Mouse (Mus musculus): ENCODE data around the gene Serac1. TPM values are rescaled to one million over a fixed set of nuclear protein-coding genes. Genes with fewer than 3 reads are reported as not detected.
A peak's percentile ranks its signal among the peaks of the same experiment; 100 is the strongest.

The Serac1 gene
- polyA plus RNA-seq, 1 experiment: 2.8 TPM

GRCm38 (mm10) chr17:6019776-6020175 lies 59.8 kb downstream of the Serac1 start:
- WGBS: 25% methylated on average over 2 of the region's 2 CpGs
- H3K27ac ChIP-seq (ENCODE audit: control insufficient read depth, insufficient read depth, low read depth, low read length, poor library complexity): no peak overlapping the region
- H3K4me1 ChIP-seq (ENCODE audit: control insufficient read depth, insufficient read depth, low read length): no peaks in the 10 kb centered on the region; the same call in 1 of the 2 replicates
- TF ChIP-seq CTCF (IDR thresholded peaks at IDR 0.05; ENCODE audit: control insufficient read depth, insufficient read depth, low read length): peak; percentile 79
- no peak for TF ChIP-seq POLR2A (IDR thresholded peaks at IDR 0.05; ENCODE audit: borderline replicate concordance, control insufficient read depth, low read depth, low read length)
- no peak overlapping the region for H3K4me3 ChIP-seq (replicated peaks; ENCODE audit: control insufficient read depth, low read depth, low read length)

GRCm38 (mm10) chr17:6018348-6018747 lies 61.2 kb downstream of the Serac1 start:
- H3K4me3 ChIP-seq (replicated peaks; ENCODE audit: control insufficient read depth, low read depth, low read length): no peak overlapping the region
- H3K27ac ChIP-seq (ENCODE audit: control insufficient read depth, insufficient read depth, low read depth, low read length, poor library complexity): no peak overlapping the region
- 88% methylated on average over 4 of the region's 4 CpGs for WGBS
- TF ChIP-seq POLR2A (IDR thresholded peaks at IDR 0.05; ENCODE audit: borderline replicate concordance, control insufficient read depth, low read depth, low read length): no peak
- no peaks in the 10 kb centered on the region; the same call in 1 of the 2 replicates for H3K4me1 ChIP-seq (ENCODE audit: control insufficient read depth, insufficient read depth, low read length)

- Histone ChIP-seq H3K4me1 (ENCODE audit: control insufficient read depth, insufficient read depth, low read length) (no peaks in the 10 kb centered on the region; the same call in 1 of the 2 replicates), H3K27ac (ENCODE audit: control insufficient read depth, insufficient read depth, low read depth, low read length, poor library complexity) (no peak overlapping the region), H3K4me3 (replicated peaks; ENCODE audit: control insufficient read depth, low read depth, low read length) (no peak overlapping the region)
- 46% methylated on average over 12 of the region's 12 CpGs for WGBS
- TF ChIP-seq POLR2A (IDR thresholded peaks at IDR 0.05; ENCODE audit: borderline replicate concordance, control insufficient read depth, low read depth, low read length): 0 out of 2 replicates have a peak, but pooled peaks have one; percentile 11
- TF ChIP-seq CTCF (IDR thresholded peaks at IDR 0.05; ENCODE audit: control insufficient read depth, insufficient read depth, low read length): peak; percentile 39; the same call in 1 of the 2 replicates
These were observed 62.3 kb downstream of the Serac1 start for GRCm38 (mm10) chr17:6017268-6017667.

- 29% methylated on average over 7 of the region's 7 CpGs for WGBS
- no peaks in the 10 kb centered on the region; the same call in 1 of the 2 replicates for H3K4me1 ChIP-seq (ENCODE audit: control insufficient read depth, insufficient read depth, low read length)
- no peak overlapping the region for H3K27ac ChIP-seq (ENCODE audit: control insufficient read depth, insufficient read depth, low read depth, low read length, poor library complexity)
- TF ChIP-seq CTCF (IDR thresholded peaks at IDR 0.05; ENCODE audit: control insufficient read depth, insufficient read depth, low read length) (no peak), POLR2A (IDR thresholded peaks at IDR 0.05; ENCODE audit: borderline replicate concordance, control insufficient read depth, low read depth, low read length) (no peak)
- no peak overlapping the region for H3K4me3 ChIP-seq (replicated peaks; ENCODE audit: control insufficient read depth, low read depth, low read length)
These were observed 63.2 kb downstream of the Serac1 start for GRCm38 (mm10) chr17:6016213-6016780.

- Histone ChIP-seq H3K4me3 (replicated peaks; ENCODE audit: control insufficient read depth, low read depth, low read length) (no peak overlapping the region), H3K4me1 (ENCODE audit: control insufficient read depth, insufficient read depth, low read length) (no peaks in the 10 kb centered on the region; the same call in 1 of the 2 replicates), H3K27ac (ENCODE audit: control insufficient read depth, insufficient read depth, low read depth, low read length, poor library complexity) (no peak overlapping the region)
- TF ChIP-seq POLR2A (IDR thresholded peaks at IDR 0.05; ENCODE audit: borderline replicate concordance, control insufficient read depth, low read depth, low read length) (no peak), CTCF (IDR thresholded peaks at IDR 0.05; ENCODE audit: control insufficient read depth, insufficient read depth, low read length) (no peak)
- WGBS: 57% methylated on average over 4 of the region's 4 CpGs
These were observed 64.6 kb downstream of the Serac1 start for GRCm38 (mm10) chr17:6014985-6015384.

- no peak for TF ChIP-seq CTCF (IDR thresholded peaks at IDR 0.05; ENCODE audit: control insufficient read depth, insufficient read depth, low read length)
- no peak for TF ChIP-seq POLR2A (IDR thresholded peaks at IDR 0.05; ENCODE audit: borderline replicate concordance, control insufficient read depth, low read depth, low read length)
- Histone ChIP-seq H3K4me1 (ENCODE audit: control insufficient read depth, insufficient read depth, low read length) (peaks cover 3% of the 10 kb centered on the region; the same call in 1 of the 2 replicates), H3K4me3 (replicated peaks; ENCODE audit: control insufficient read depth, low read depth, low read length) (no peak overlapping the region), H3K27ac (ENCODE audit: control insufficient read depth, insufficient read depth, low read depth, low read length, poor library complexity) (no peak overlapping the region)
- WGBS: 86% methylated on average over 4 of the region's 4 CpGs
These were observed 66.5 kb downstream of the Serac1 start for GRCm38 (mm10) chr17:6013079-6013478.

- TF ChIP-seq POLR2A (IDR thresholded peaks at IDR 0.05; ENCODE audit: borderline replicate concordance, control insufficient read depth, low read depth, low read length) (no peak), CTCF (IDR thresholded peaks at IDR 0.05; ENCODE audit: control insufficient read depth, insufficient read depth, low read length) (no peak)
- Histone ChIP-seq H3K27ac (ENCODE audit: control insufficient read depth, insufficient read depth, low read depth, low read length, poor library complexity) (no peak overlapping the region), H3K4me3 (replicated peaks; ENCODE audit: control insufficient read depth, low read depth, low read length) (no peak overlapping the region), H3K4me1 (ENCODE audit: control insufficient read depth, insufficient read depth, low read length) (peaks cover 14% of the 10 kb centered on the region)
- 85% methylated on average over 4 of the region's 4 CpGs for WGBS
These were observed 69.9 kb downstream of the Serac1 start for GRCm38 (mm10) chr17:6009606-6010005.

GRCm38 (mm10) chr17:6008590-6008989 lies 71.0 kb downstream of the Serac1 start:
- TF ChIP-seq CTCF (IDR thresholded peaks at IDR 0.05; ENCODE audit: control insufficient read depth, insufficient read depth, low read length) (no peak), POLR2A (IDR thresholded peaks at IDR 0.05; ENCODE audit: borderline replicate concordance, control insufficient read depth, low read depth, low read length) (no peak)
- no peak overlapping the region for H3K4me3 ChIP-seq (replicated peaks; ENCODE audit: control insufficient read depth, low read depth, low read length)
- H3K4me1 ChIP-seq (ENCODE audit: control insufficient read depth, insufficient read depth, low read length): peaks cover 14% of the 10 kb centered on the region
- 18% methylated on average over 11 of the region's 11 CpGs for WGBS
- 0 out of 2 replicates have a peak overlapping the region, but pooled peaks have one; percentile 26 for H3K27ac ChIP-seq (ENCODE audit: control insufficient read depth, insufficient read depth, low read depth, low read length, poor library complexity)
